Mouse (Mus musculus) kidney, adult 18-20 months (tissue): ENCODE data around the gene Cldn1.

Source experiments
- DNase-seq: peaks from one replicate; pipeline ENCODE4 v3.0.0; 2021

The Cldn1 gene

GRCm38 (mm10) chr16:26371325-26372053, at the start of gene Cldn1:
Gene Cldn1 (minus strand): TSS chr16:26371841.
- DNase-seq: peak; percentile 89

- DNase-seq: no peak
Observed at GRCm38 (mm10) chr16:26418616-26419015, 47.0 kb upstream of the Cldn1 start.

DNA sequence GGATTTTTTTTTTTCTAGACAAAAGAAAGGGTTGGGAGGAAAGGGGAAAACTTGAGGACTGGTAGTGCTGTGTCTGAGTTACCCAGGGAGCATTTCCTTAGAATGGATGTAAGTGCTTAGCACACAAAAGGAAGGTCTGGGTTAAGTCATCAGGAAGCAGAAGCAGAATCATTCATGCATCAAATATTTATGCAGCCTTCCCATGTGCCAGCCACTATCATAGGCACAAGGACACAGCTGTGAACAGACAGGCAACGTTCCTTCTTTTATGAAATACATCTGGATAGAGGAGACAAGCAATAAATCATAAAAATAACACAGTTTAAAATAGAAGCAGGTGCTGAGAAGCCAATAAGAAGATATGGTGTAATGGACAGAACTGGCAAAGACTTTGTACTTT, 32.4 kb upstream of the Cldn1 start:
- DNase-seq: no peak

DNA sequence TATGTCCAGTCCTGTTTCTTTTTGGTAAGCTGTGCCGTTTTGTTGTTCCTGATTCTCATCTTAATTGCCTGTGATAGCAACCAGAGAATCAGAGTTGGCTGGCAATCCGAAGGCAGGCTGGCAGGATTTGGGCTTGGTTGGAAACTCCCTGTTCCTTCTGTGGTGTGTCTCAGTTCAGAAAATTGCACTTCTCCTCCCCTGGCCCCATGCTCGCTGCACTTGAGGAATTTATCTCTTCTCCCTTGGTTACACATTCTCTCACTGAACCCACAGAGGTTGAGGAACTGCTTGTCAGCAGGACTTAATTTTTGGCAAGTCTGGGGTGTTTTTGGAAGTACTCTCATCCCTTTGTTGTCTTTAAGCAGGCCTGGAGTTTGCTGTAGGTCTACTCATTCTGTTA, 29.3 kb upstream of the Cldn1 start:
- peak; percentile 57 for DNase-seq

DNA sequence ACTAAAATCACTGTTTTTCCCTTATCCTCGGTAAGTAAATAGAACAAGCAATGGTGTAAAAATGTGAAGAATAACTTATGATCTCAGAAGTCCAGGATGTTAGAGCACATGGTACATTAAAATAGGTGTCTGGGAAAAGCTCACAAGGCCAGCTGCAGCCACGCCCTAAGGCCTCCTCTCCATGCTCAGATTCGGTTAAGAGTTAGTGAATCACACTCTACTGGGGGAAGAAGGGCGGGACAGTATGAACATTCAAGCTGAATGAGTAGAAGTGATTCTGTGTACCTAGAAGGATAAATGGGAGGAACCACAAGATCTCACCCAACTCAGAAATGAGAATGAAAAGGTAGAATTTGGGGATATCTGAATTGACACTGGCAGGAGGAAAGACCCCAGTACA, 28.9 kb upstream of the Cldn1 start:
- DNase-seq: peak; percentile 5

DNA sequence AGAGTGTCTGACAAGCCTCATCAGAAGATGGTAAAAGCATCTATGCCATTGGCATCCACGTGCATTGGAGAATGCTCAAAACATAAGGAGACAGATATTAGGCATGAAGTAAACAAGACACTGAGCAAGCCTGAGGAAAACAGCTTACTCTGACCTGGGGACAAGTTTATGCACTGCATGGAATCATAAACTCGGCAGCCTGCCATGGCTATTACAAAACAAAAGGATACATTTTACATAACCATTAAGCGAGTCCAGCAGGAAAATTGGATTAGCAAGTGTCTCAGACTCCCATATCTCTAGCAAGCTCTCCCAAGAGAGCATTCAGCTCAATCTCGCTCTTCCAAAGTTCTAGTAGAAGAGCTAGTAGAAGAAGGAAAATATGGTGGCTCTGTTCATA, 19.3 kb upstream of the Cldn1 start:
- DNase-seq: no peak

- DNase-seq: no peak
Observed at GRCm38 (mm10) chr16:26386159-26386558, 14.5 kb upstream of the Cldn1 start.

DNA sequence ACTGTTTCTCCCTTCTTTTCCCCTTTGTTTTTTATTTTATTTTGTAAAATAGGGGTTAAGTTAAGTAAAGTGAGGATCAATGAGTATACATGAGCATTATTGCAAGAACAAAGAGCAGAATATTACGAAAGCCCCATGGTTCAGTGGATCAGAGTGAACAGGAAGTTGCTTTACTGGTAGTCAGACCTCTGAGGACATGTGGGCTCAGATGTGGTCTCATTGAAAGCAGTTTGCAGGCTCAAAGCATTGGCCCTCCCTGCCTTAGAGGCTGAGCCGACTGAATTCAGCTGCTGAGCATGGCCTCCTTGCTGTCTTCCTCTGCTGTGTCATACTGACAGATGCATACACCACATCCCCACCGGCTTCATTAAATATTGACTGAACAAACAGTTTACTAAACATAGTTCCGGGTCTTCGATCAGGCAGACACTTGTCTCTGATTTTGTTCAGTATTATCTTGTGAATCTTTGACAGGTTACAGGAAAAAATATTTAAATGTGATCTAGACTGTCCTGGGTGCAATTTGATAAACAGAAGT, 12.5 kb upstream of the Cldn1 start:
- DNase-seq: no peak

GRCm38 (mm10) chr16:26377170-26377569, 5.5 kb upstream of the Cldn1 start:
- DNase-seq: no peak

DNA sequence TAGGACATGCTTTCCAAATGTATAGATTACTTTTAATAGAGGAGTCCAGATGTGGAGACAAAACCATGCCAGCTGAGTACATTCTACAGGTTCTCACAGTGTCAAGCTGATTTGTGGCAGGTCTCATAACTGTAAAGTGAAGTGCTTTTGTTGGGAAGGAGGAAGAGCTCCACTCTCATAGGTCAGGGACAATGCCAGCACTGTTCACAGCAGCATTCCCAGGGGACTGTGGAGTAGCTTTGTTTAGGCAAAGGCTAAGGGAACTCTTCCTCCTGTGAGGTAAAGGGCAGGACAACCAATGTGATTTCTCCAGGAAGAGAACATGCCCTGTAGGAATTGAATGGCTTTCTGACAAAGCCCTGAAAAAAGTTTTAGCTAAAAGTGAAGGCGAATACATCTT, 1.5 kb downstream of the Cldn1 start:
- DNase-seq: no peak

DNA sequence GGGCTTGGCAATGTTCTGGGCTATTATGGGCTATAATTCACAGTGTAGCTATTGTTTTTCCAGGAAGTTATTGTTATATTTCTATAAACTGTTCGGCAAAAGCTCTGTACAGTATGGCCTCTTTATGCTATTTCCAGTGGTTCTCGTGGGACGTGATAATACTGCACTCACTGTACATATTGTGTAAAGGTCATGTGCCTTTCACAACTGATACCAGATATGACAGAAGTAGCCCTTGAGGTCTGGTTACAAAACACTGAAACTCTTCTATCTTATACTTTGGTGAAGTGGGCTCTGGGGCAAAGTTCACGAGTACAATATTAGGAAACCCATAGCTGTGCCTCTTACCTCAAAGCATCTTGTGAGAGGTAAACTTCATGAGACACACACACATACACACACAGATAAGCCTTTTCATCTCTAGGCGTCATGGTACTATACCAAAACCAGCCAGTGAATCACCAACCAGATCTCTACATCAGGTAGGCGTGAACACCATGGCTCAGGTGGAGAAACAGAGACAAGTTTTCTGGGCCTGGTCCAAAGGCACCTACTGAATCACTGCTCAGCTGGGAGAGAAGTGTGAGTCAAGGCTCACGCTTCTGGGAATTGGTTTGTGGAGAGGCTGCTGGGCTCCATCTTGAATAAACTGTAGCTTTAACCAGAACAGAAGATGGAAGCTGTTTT, 2.5 kb downstream of the Cldn1 start:
- no peak for DNase-seq

- peak; percentile 52 for DNase-seq
Observed at GRCm38 (mm10) chr16:26368121-26368520, 3.5 kb downstream of the Cldn1 start.

DNA sequence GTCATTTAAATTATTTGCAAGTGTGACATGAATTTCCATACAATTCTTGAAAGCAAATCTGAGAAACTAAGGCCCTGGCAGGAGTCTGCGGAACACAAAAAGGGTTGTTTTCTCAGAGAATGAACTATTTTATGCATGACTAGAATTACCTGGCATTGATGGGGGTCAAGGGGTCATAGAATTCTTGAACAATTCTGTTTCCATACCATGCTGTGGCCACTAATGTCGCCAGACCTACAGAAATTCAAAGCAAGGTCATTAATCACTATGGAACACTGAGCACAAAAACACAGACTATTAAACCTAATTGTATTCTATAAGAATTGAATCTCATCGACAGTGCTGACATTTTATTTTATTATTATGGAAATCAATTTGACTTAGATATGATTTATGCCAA, 10.9 kb downstream of the Cldn1 start:
- DNase-seq: no peak

DNA sequence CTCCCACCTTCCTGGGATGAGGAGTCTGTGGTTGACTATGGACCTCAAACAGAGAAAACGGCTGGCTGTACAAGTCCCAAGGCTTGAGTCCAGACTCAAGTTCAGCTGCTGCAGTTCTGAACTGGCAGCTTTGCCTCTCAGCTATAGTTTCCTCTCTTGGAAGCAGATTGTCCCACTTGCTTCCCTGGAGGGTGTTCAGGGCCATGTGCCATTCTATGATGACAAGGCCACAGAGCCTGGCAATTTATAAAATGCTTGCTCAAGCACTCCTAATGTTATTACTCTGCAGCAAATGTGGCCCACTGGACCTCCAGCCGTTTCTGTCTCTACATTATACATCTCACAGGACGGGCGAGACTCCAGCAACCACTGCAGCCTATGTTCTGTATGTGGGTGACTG, 12.0 kb downstream of the Cldn1 start:
- DNase-seq: no peak

- no peak for DNase-seq
Observed at GRCm38 (mm10) chr16:26358898-26359297, 12.7 kb downstream of the Cldn1 start.

- no peak for DNase-seq
Observed at GRCm38 (mm10) chr16:26357863-26358780, 13.5 kb downstream of the Cldn1 start.

- no peak for DNase-seq
Observed at GRCm38 (mm10) chr16:26355513-26355912, 16.1 kb downstream of the Cldn1 start.

- DNase-seq: no peak
Observed at GRCm38 (mm10) chr16:26350786-26351185, 20.9 kb downstream of the Cldn1 start.

- DNase-seq: no peak
Observed at GRCm38 (mm10) chr16:26348809-26349208, 22.8 kb downstream of the Cldn1 start.

- no peak for DNase-seq
Observed at GRCm38 (mm10) chr16:26316281-26316680, 55.4 kb downstream of the Cldn1 start.

GRCm38 (mm10) chr16:26314815-26315214, 56.8 kb downstream of the Cldn1 start:
- DNase-seq: no peak

- no peak for DNase-seq
Observed at GRCm38 (mm10) chr16:26309402-26309801, 62.2 kb downstream of the Cldn1 start.
